Mouse (Mus musculus): Measurements from ENCODE around the gene Itln1.

DNA sequence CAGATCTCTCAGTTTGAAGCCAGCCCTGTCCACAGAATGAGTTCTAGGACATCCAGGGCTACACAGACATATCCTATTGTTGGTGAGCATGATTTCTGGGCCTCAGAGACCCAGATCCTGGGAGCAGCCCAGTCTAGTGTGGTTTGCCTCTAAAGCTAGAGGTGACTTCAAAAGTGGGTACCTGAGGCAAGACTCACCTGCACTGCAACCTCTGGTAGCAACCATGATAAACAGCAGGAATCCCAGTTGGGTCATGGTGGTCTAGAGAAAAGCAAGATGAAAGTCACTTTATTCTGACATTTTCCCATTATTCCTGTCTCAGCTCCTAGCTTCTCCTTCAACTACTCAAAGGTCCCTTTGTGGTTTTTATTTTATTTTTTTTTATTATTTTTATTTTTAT, 537 bp downstream of the Itln1 start:
- TF ChIP-seq CTCF (IDR thresholded peaks at IDR 0.05; ENCODE audit: low read depth, low read length) (no peak), POLR2A (IDR thresholded peaks at IDR 0.05; ENCODE audit: extremely low read depth, insufficient read depth, low read length) (no peak)
